In the genomic region with DNA sequence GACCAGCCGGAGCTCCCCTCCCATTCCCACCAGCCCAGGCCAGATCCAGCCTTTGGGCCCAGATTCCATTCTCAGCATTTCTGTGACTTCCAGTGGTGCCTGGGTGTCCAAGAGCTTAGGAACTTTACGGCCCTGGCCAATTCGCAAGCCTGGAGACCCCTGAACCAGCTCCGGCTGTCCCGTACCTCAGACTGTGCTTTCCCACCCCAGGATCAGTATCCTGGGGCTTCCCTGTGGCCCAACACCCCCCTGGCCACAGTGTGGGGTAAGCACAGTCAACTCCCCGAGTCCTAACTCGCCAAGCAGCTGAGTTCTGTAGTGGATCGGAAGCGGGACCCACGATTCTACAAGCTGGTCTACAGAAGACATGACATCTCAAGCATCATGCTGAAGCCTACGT, we compare ENCODE assay signal across 19 mouse cellular contexts.
DNase-seq lines count a peak whose midpoint lies in the region; TF ChIP-seq lines count a peak whose summit lies in the region.
"Had no signal": no experiment of that assay in that cellular context is flagged by ENCODE, and none has a peak within 500 bp of the region (broad histone marks: within the 10 kb centered on the region; RNA-seq: fewer than 3 reads in every experiment).

No protein-coding gene starts in this region.

- no peak overlapping the region for H3K4me3 ChIP-seq in heart, embryonic 10.5 days
- H3K4me3 ChIP-seq in heart, adult 2 months: no peak overlapping the region
- H3K4me3 ChIP-seq in testis, adult 2 months (ENCODE audit: control insufficient read depth, low read depth, low read length): peak overlapping the region; percentile 74

- no peaks in the 10 kb centered on the region for H3K79me2 ChIP-seq in heart, adult 2 months (replicated peaks; ENCODE audit: control insufficient read depth, insufficient read depth, low read length)

- H3K4me1 ChIP-seq in heart, embryonic 10.5 days: 0 out of 2 replicates have a peak, but pooled peaks cover 5% of the 10 kb centered on the region
- no peaks in the 10 kb centered on the region for H3K4me1 ChIP-seq in heart, adult 2 months (ENCODE audit: control insufficient read depth, insufficient read depth, low read length)
- peaks cover 4% of the 10 kb centered on the region for H3K4me1 ChIP-seq in testis, adult 2 months (ENCODE audit: control insufficient read depth, insufficient read depth, low read length)

- DNase-seq in heart, adult 11 months: peak; percentile 78
- DNase-seq in heart, adult 9 months (ENCODE audit: low spot score in 2 of 2): no peak
- peak; percentile 73 for DNase-seq in heart, embryonic 10.5 days (ENCODE audit: low spot score)
- no peak for DNase-seq in heart, adult 2 months
- DNase-seq in testis, postnatal 10 days (ENCODE audit: low spot score): no peak
- DNase-seq: adrenal gland, adult 2 months; adrenal gland, adult 8-10 months; adrenal gland, postnatal 10 days; adrenal gland, postnatal 14 days; adrenal gland, postnatal 25 days; adrenal gland, postnatal 36 days; B cell, adult 2 months; cerebellum, adult 11 months; cerebellum, adult 11-12 months; cerebellum, adult 18-20 months had no signal

- H3K27ac ChIP-seq in heart, embryonic 10.5 days: no peak overlapping the region
- H3K27ac ChIP-seq in heart, adult 2 months: no peak overlapping the region
- H3K27ac ChIP-seq in testis, adult 2 months (ENCODE audit: control insufficient read depth, insufficient read depth, low read depth, low read length): peak overlapping the region; percentile 33; the same call in 1 of the 2 replicates

- no peak overlapping the region for H3K9ac ChIP-seq in heart, adult 2 months (ENCODE audit: low read depth, low read length)

- no peaks in the 10 kb centered on the region for H3K9me3 ChIP-seq in heart, embryonic 10.5 days
- H3K9me3 ChIP-seq: G1E had no signal

- no peak for TF ChIP-seq CTCF in heart, adult 2 months (IDR thresholded peaks at IDR 0.05)
- no peak for TF ChIP-seq CTCF in testis, adult 2 months (IDR thresholded peaks at IDR 0.05; ENCODE audit: control insufficient read depth, insufficient read depth, insufficient replicate concordance, low read depth, low read length)

- H3K27me3 ChIP-seq in heart, embryonic 10.5 days (ENCODE audit: insufficient read depth, poor library complexity, severe bottlenecking): peaks cover 7% of the 10 kb centered on the region; the same call in 1 of the 2 replicates
- no peaks in the 10 kb centered on the region for H3K27me3 ChIP-seq in heart, adult 2 months (ENCODE audit: control insufficient read depth, insufficient read depth, low read length)
- H3K27me3 ChIP-seq in testis, adult 2 months (ENCODE audit: control insufficient read depth, insufficient read depth, low read length): no peaks in the 10 kb centered on the region
- H3K27me3 ChIP-seq: CH12.LX, Patski had no signal

- 82% methylated on average over 11 of the region's 11 CpGs for WGBS in heart, embryonic 10.5 days
- 94% methylated on average over 11 of the region's 11 CpGs for WGBS in heart, adult 2 months

- TF ChIP-seq EP300 in heart, adult 2 months (IDR thresholded peaks at IDR 0.05; ENCODE audit: insufficient read depth, low read depth, low read length): no peak

- no peak for TF ChIP-seq POLR2A in heart, adult 2 months (IDR thresholded peaks at IDR 0.05; ENCODE audit: insufficient read depth, low read depth, low read length)
- TF ChIP-seq POLR2A in testis, adult 2 months (IDR thresholded peaks at IDR 0.05; ENCODE audit: control insufficient read depth, low read depth, low read length): no peak

- intact Hi-C loops in heart, adult 2 months (cut with DNase I): no loop called here

- no peaks in the 10 kb centered on the region for H3K36me3 ChIP-seq in heart, embryonic 10.5 days
- H3K36me3 ChIP-seq in heart, adult 2 months (ENCODE audit: control insufficient read depth, insufficient read depth, low read length): no peaks in the 10 kb centered on the region
- H3K36me3 ChIP-seq in testis, adult 2 months (ENCODE audit: control insufficient read depth, insufficient read depth, low read length): no peaks in the 10 kb centered on the region
- H3K36me3 ChIP-seq: G1E had no signal

Comparison
In these comparisons a context has a peak if more than half of its experiments do, and no peak if none do; other contexts are left out.
1. DNase-seq: peak in heart, adult 11 months (single experiment) and heart, embryonic 10.5 days (single experiment); none in heart, adult 9 months (0 of 2), heart, adult 2 months (0 of 2) and testis, postnatal 10 days (single experiment).